Mouse (Mus musculus) megakaryocyte, embryonic 14.5 days (primary cell): ENCODE data around the gene Tmem256.

ENCODE experiments used
- FLI1 ChIP-seq: IDR thresholded peaks from 2 replicates; pipeline ENCODE4 v1.6.1; 2012; ENCODE audit warnings: low read length, inconsistent platforms, mixed read lengths
- GATA1 ChIP-seq: IDR thresholded peaks from 3 replicates; pipeline ENCODE4 v1.6.1; 2012; ENCODE audit warnings: mixed read lengths, low read length, inconsistent platforms, borderline replicate concordance

- TF ChIP-seq GATA1 = no peak
- TF ChIP-seq FLI1 = no peak
These were observed 46.9 kb upstream of the Tmem256 start for GRCm38 (mm10) chr11:69791420-69791819.
